Mouse (Mus musculus): ENCODE measurements around the gene Smap2.

- no peak for TF ChIP-seq ZC3H11A (IDR thresholded peaks at IDR 0.05; ENCODE audit: borderline replicate concordance, low read depth, low read length)
- no peak for TF ChIP-seq CHD2 (IDR thresholded peaks at IDR 0.05; ENCODE audit: low read depth, low read length)
- no peak for TF ChIP-seq HCFC1 (IDR thresholded peaks at IDR 0.05; ENCODE audit: borderline replicate concordance, insufficient read depth, low read length)
Observed at GRCm38 (mm10) chr4:121003611-121004091, 13.4 kb downstream of the Smap2 start.
